Mouse (Mus musculus) CH12.LX (cell line): ENCODE measurements at regions not wholly inside any gene's neighbourhood (a gene's known extent, or its start where the extent isn't known, plus 50 kb on each side); places are given as distances from the start of the nearest gene placed in this dataset.
A peak's percentile ranks its signal among the peaks of the same experiment; 100 is the strongest.

ENCODE experiments used
- DNase-seq: peaks from one replicate; pipeline ENCODE4 v3.0.0-alpha.2; 2013; ENCODE audit errors: extremely low read depth
- H3K27ac ChIP-seq: 2 replicates; pipeline ENCODE4 v1.5.1; 2012; ENCODE audit warnings: low read depth, mild to moderate bottlenecking, control low read depth, moderate library complexity; ENCODE audit not compliant: insufficient read depth
- H3K27me3 ChIP-seq: replicated peaks from 2 replicates; pipeline ENCODE3; 2012; ENCODE audit warnings: inconsistent platforms
- H3K36me3 ChIP-seq, 2 experiments: replicated peaks in 1 of 2; 2 replicates each; pipeline versions ENCODE3 to v1.6.1; 2012; ENCODE audit warnings: inconsistent platforms in 1 of 2, low read length in 1 of 2, mild to moderate bottlenecking in 1 of 2, mixed read lengths in 1 of 2, moderate library complexity in 1 of 2; ENCODE audit not compliant: control insufficient read depth in 1 of 2, insufficient read depth in 1 of 2
- H3K4me1 ChIP-seq, 2 experiments: 2 replicates each; pipeline ENCODE4 v1.6.1; 2012; ENCODE audit warnings: inconsistent platforms in 1 of 2, moderate library complexity in 1 of 2; ENCODE audit not compliant: insufficient read depth in 2 of 2, control insufficient read depth in 1 of 2
- H3K4me2 ChIP-seq: 2 replicates; pipeline ENCODE4 v1.6.1; 2012; ENCODE audit warnings: low read depth, mild to moderate bottlenecking, control low read depth; ENCODE audit not compliant: poor library complexity, insufficient read depth, severe bottlenecking
- H3K4me3 ChIP-seq, 3 experiments: fragments of 150-350 bp in 1 of 3; sonication (generic) in 1 of 3; replicated peaks in 1 of 3; 2 replicates each; pipeline versions ENCODE3 to v1.5.1; 2011 to 2012; ENCODE audit warnings: low read depth in 2 of 3, low read length in 2 of 3, mild to moderate bottlenecking in 2 of 3, moderate library complexity in 2 of 3, control low read depth in 1 of 3, improper control_type of control experiment in 1 of 3, inconsistent platforms in 1 of 3, mixed read lengths in 1 of 3; ENCODE audit not compliant: poor library complexity in 1 of 3
- H3K79me2 ChIP-seq: replicated peaks from 2 replicates; pipeline ENCODE4 v1.6.1; 2012; ENCODE audit warnings: mild to moderate bottlenecking, moderate library complexity; ENCODE audit not compliant: control insufficient read depth, poor library complexity, insufficient read depth, severe bottlenecking; ENCODE audit errors: extremely low read depth
- H3K9ac ChIP-seq: 2 replicates; pipeline ENCODE4 v1.6.1; 2012; ENCODE audit warnings: low read depth, mild to moderate bottlenecking, control low read depth, moderate library complexity; ENCODE audit not compliant: insufficient read depth
- H3K9me3 ChIP-seq: replicated peaks from 2 replicates; pipeline ENCODE3; 2012; ENCODE audit warnings: low read length, inconsistent platforms, mixed read lengths
- CHD1 ChIP-seq: IDR thresholded peaks from 2 replicates; pipeline ENCODE4 v1.6.1; 2012; ENCODE audit warnings: low read depth, low read length, improper control_type of control experiment, inconsistent platforms
- CTCF ChIP-seq, 2 experiments: IDR thresholded peaks in 1 of 2; conservative IDR thresholded peaks in 1 of 2; 2 replicates each; pipeline ENCODE4 v1.5.1; 2011 to 2012; ENCODE audit warnings: low read depth in 2 of 2, low read length in 2 of 2, improper control_type of control experiment in 1 of 2, inconsistent platforms in 1 of 2, mild to moderate bottlenecking in 1 of 2, moderate library complexity in 1 of 2
- ELF1 ChIP-seq: IDR thresholded peaks from 2 replicates; pipeline ENCODE4 v1.6.1; 2014; ENCODE audit warnings: low read depth, mild to moderate bottlenecking, inconsistent platforms, low read length, improper control_type of control experiment
- ETS1 ChIP-seq: conservative IDR thresholded peaks from 2 replicates; pipeline ENCODE4 v1.6.1; 2012; ENCODE audit warnings: low read depth, mild to moderate bottlenecking, inconsistent platforms, low read length, improper control_type of control experiment, moderate library complexity
- GABPA ChIP-seq: IDR thresholded peaks from 2 replicates; pipeline ENCODE4 v1.6.1; 2012; ENCODE audit warnings: low read depth, low read length, improper control_type of control experiment, inconsistent platforms; ENCODE audit not compliant: insufficient replicate concordance
- HCFC1 ChIP-seq: IDR thresholded peaks from 2 replicates; pipeline ENCODE4 v1.6.1; 2012; ENCODE audit warnings: low read depth, mild to moderate bottlenecking, inconsistent platforms, low read length, improper control_type of control experiment
- IRF4 ChIP-seq: IDR thresholded peaks from 2 replicates; pipeline ENCODE4 v1.6.1; 2014; ENCODE audit warnings: low read depth, mild to moderate bottlenecking, inconsistent platforms, low read length, improper control_type of control experiment
- JUND ChIP-seq: conservative IDR thresholded peaks from 2 replicates; pipeline ENCODE4 v1.6.1; 2011; ENCODE audit warnings: low read depth, low read length, improper control_type of control experiment
- KAT2A ChIP-seq: IDR thresholded peaks from 2 replicates; pipeline ENCODE4 v1.6.1; 2012; ENCODE audit warnings: low read length, improper control_type of control experiment, inconsistent platforms; ENCODE audit not compliant: insufficient replicate concordance
- MAFK ChIP-seq: IDR thresholded peaks from 2 replicates; pipeline ENCODE4 v1.6.1; 2011; ENCODE audit warnings: low read length, improper control_type of control experiment; ENCODE audit not compliant: insufficient replicate concordance
- MAZ ChIP-seq: IDR thresholded peaks from 2 replicates; pipeline ENCODE4 v1.6.1; 2012; ENCODE audit warnings: low read depth, mild to moderate bottlenecking, inconsistent platforms, low read length, improper control_type of control experiment, moderate library complexity
- MXI1 ChIP-seq: IDR thresholded peaks from 2 replicates; pipeline ENCODE4 v1.6.1; 2011; ENCODE audit warnings: mild to moderate bottlenecking, low read depth, low read length, improper control_type of control experiment
- MYC ChIP-seq: IDR thresholded peaks from 2 replicates; pipeline ENCODE4 v1.6.1; 2011; ENCODE audit warnings: low read depth, mild to moderate bottlenecking, improper control_type of control experiment, low read length
- POLR2AphosphoS2 ChIP-seq: IDR thresholded peaks from 2 replicates; pipeline ENCODE4 v1.6.1; 2011; ENCODE audit warnings: low read depth, low read length, improper control_type of control experiment
- RAD21 ChIP-seq: IDR thresholded peaks from 2 replicates; pipeline ENCODE4 v1.6.1; 2011; ENCODE audit warnings: low read depth, mild to moderate bottlenecking, low read length, improper control_type of control experiment, moderate library complexity
- SMC3 ChIP-seq: IDR thresholded peaks from 2 replicates; pipeline ENCODE4 v1.6.1; 2011; ENCODE audit warnings: low read depth, low read length, improper control_type of control experiment
- UBTF ChIP-seq: IDR thresholded peaks from 2 replicates; pipeline ENCODE4 v1.6.1; 2012; ENCODE audit warnings: low read depth, mild to moderate bottlenecking, inconsistent platforms, low read length, improper control_type of control experiment, moderate library complexity
- USF1 ChIP-seq: IDR thresholded peaks from 2 replicates; pipeline ENCODE4 v1.6.1; 2014; ENCODE audit warnings: low read depth, mild to moderate bottlenecking, inconsistent platforms, low read length, improper control_type of control experiment
- USF2 ChIP-seq: conservative IDR thresholded peaks from 2 replicates; pipeline ENCODE4 v1.6.1; 2011; ENCODE audit warnings: low read depth, low read length, improper control_type of control experiment
- dilution Hi-C: fragments of 300-500 bp; cut with MboI; formaldehyde crosslinking; loops from 2 replicates; pipeline ENCODE4 v1.14.3; 2020; ENCODE audit warnings: low sequenced_read_pairs; ENCODE audit not compliant: extremely low pct_unique_long_range_greater_than_20kb, extremely low pct_ligation_motif_present
- in situ Hi-C: fragments of 300-500 bp; cut with MboI; formaldehyde crosslinking; loops from 3 replicates; pipeline ENCODE4 v1.14.3; 2019; ENCODE audit warnings: low sequenced_read_pairs, low pct_ligation_motif_present, low pct_unique_long_range_greater_than_20kb, mixed read lengths

- in situ Hi-C loops = no loop called here
- H3K9ac ChIP-seq = no peak overlapping the region
- TF ChIP-seq SMC3 = peak; percentile 50
- no peak for TF ChIP-seq UBTF
- TF ChIP-seq CTCF (conservative IDR thresholded peaks at IDR 0.05 in 1 of 2, IDR thresholded peaks at IDR 0.05 in 1 of 2; ENCODE audit: low read depth in 2 of 2, low read length in 2 of 2) = peak in 1 of 2 experiments; percentile 60; a peak in 2 of 4 replicates
- TF ChIP-seq RAD21 = peak; percentile 65
- TF ChIP-seq IRF4 = no peak
- TF ChIP-seq, all 38 proteins: peak for 3
Measured at GRCm38 (mm10) chr11:27184035-27184434, 590.2 kb upstream of the Vrk2 start.

GRCm38 (mm10) chr11:27183422-27183821, 589.6 kb upstream of the Vrk2 start:
- Histone ChIP-seq H3K4me3 (no peak overlapping the region), H3K27ac (no peak overlapping the region), H3K9ac (no peak overlapping the region), H3K79me2 (no peaks in the 10 kb centered on the region), H3K4me2 (no peak overlapping the region), H3K36me3 (no peaks in the 10 kb centered on the region), H3K27me3 (no peaks in the 10 kb centered on the region), H3K9me3 (no peaks in the 10 kb centered on the region), H3K4me1 (peaks cover 0 to 4% of the 10 kb centered on the region in 2 experiments; a peak in 2 of 4 replicates)
- no peak for DNase-seq
- dilution Hi-C loops (no loop called here), in situ Hi-C loops (no loop called here)
- no peak for TF ChIP-seq USF1
- peak; percentile 89 for TF ChIP-seq MAFK

More at GRCm38 (mm10) chr11:27184035-27184434, 590.2 kb upstream of the Vrk2 start:
- Histone ChIP-seq H3K4me1 (peaks cover 0 to 4% of the 10 kb centered on the region in 2 experiments; a peak in 2 of 4 replicates), H3K4me3 (no peak overlapping the region), H3K27me3 (no peaks in the 10 kb centered on the region), H3K9me3 (no peaks in the 10 kb centered on the region), H3K36me3 (no peaks in the 10 kb centered on the region), H3K4me2 (no peak overlapping the region), H3K79me2 (no peaks in the 10 kb centered on the region), H3K27ac (no peak overlapping the region)
- dilution Hi-C loops = no loop called here
- peak; percentile 27 for DNase-seq

- TF ChIP-seq ETS1 (no peak), MXI1 (no peak), GABPA (no peak), ELF1 (no peak), KAT2A (no peak), CHD1 (no peak), JUND (no peak), CTCF (conservative IDR thresholded peaks at IDR 0.05 in 1 of 2, IDR thresholded peaks at IDR 0.05 in 1 of 2; ENCODE audit: low read depth in 2 of 2, low read length in 2 of 2) (peak in 1 of 2 experiments; percentile 57; a peak in 2 of 4 replicates), HCFC1 (no peak), MYC (no peak), USF2 (no peak), RAD21 (peak; percentile 54), MAZ (no peak), SMC3 (peak; percentile 61), IRF4 (no peak), POLR2AphosphoS2 (no peak)
- dilution Hi-C loops = no loop called here
- in situ Hi-C loops = no loop called here
Measured at GRCm38 (mm10) chr11:27160411-27160810, 566.6 kb upstream of the Vrk2 start.

More at GRCm38 (mm10) chr11:27160411-27160810, 566.6 kb upstream of the Vrk2 start:
- H3K27me3 ChIP-seq = no peaks in the 10 kb centered on the region
- peak; percentile 11 for DNase-seq
- no peak overlapping the region for H3K4me3 ChIP-seq
- no peak overlapping the region for H3K27ac ChIP-seq
- no peak overlapping the region for H3K9ac ChIP-seq
- no peaks in the 10 kb centered on the region for H3K4me1 ChIP-seq
- H3K9me3 ChIP-seq = no peaks in the 10 kb centered on the region
- no peak overlapping the region for H3K4me2 ChIP-seq
- H3K36me3 ChIP-seq = no peaks in the 10 kb centered on the region
- no peaks in the 10 kb centered on the region for H3K79me2 ChIP-seq
